Mouse (Mus musculus) forebrain, embryonic 12.5 days (tissue): Measurements from ENCODE around the gene Psg21. TPM values are rescaled to one million over a fixed set of nuclear protein-coding genes. Genes with fewer than 3 reads are reported as not detected.
"Not testable (repeated sequence)": the region's sequence is repeated elsewhere in the genome, so short reads cannot be mapped to it uniquely, and the experiment has no call there.

ENCODE experiments used
- ATAC-seq: fragments of 200-750 bp; cut with Nextera tagmentation; 2 replicates; pipeline ENCODE4 v1.8.0; 2017; ENCODE audit warnings: moderate TSS enrichment; ENCODE audit not compliant: low FRiP score
- H3K27ac ChIP-seq: fragments of 300-500 bp; sonication (generic); 2 replicates; pipeline ENCODE4 v1.5.1; 2016; ENCODE audit warnings: mild to moderate bottlenecking
- H3K27me3 ChIP-seq: fragments of 300-500 bp; sonication (generic); 2 replicates; pipeline ENCODE4 v1.6.1; 2016; ENCODE audit warnings: mild to moderate bottlenecking
- H3K36me3 ChIP-seq: fragments of 300-500 bp; sonication (generic); replicated peaks from 2 replicates; pipeline ENCODE4 v1.6.1; 2016; ENCODE audit warnings: mild to moderate bottlenecking
- H3K4me1 ChIP-seq: fragments of 300-500 bp; sonication (generic); 2 replicates; pipeline ENCODE4 v1.6.1; 2016
- H3K4me2 ChIP-seq: fragments of 300-500 bp; sonication (generic); 2 replicates; pipeline ENCODE4 v1.6.1; 2016; ENCODE audit warnings: mild to moderate bottlenecking, moderate library complexity
- H3K4me3 ChIP-seq: fragments of 300-500 bp; sonication (generic); replicated peaks from 2 replicates; pipeline ENCODE4 v1.5.1; 2016; ENCODE audit warnings: mild to moderate bottlenecking
- H3K9ac ChIP-seq: fragments of 300-500 bp; sonication (generic); 2 replicates; pipeline ENCODE4 v1.6.1; 2016; ENCODE audit warnings: mild to moderate bottlenecking
- H3K9me3 ChIP-seq: fragments of 300-500 bp; sonication (generic); 2 replicates; pipeline ENCODE4 v1.6.1; 2016
- WGBS: fragments of 180-500 bp; shearing (Covaris S2); methylation state at CpG from one replicate; pipeline ENCODE4 v1.1.7; 2016; 5-methylcytosine and 5-hydroxymethylcytosine counted together
- polyA plus RNA-seq: library from polyadenylated mRNA; unstranded; fragments of >200 nt; fragmentation: Nextera tagmentation; extraction: Ambion mirVana; gene quantifications from 2 replicates; pipeline ENCODE4 v1.2.1, GENCODE M21; 2016

Psg21 gene
- polyA plus RNA-seq = not detected in 2 replicates

GRCm38 (mm10) chr7:18656625-18657024, at the start of gene Psg21:
Psg21 (minus strand) TSS chr7:18656725.
- ATAC-seq, H3K4me1 ChIP-seq, H3K9ac ChIP-seq, H3K4me2 ChIP-seq, H3K27ac ChIP-seq, H3K9me3 ChIP-seq, H3K27me3 ChIP-seq, H3K4me3 ChIP-seq, H3K36me3 ChIP-seq: not testable (repeated sequence)
- 56% methylated on average over 2 of the region's 2 CpGs for WGBS

- no peak within 1 kb of the TSS for H3K4me3 ChIP-seq
- ATAC-seq = no peak
- 71% methylated on average over 2 of the region's 2 CpGs for WGBS
These were observed 29.6 kb upstream of the Psg21 start, which contains the start of gene Psg20 for GRCm38 (mm10) chr7:18686085-18686484. Psg20 (minus strand) TSS chr7:18686185.

GRCm38 (mm10) chr7:18685586-18685985, 29.1 kb upstream of the Psg21 start:
- H3K9ac ChIP-seq = no peak overlapping the region
- ATAC-seq = no peak
- H3K9me3 ChIP-seq = no peaks in the 10 kb centered on the region
- H3K36me3 ChIP-seq = no peaks in the 10 kb centered on the region
- no peaks in the 10 kb centered on the region for H3K27me3 ChIP-seq
- no peak overlapping the region for H3K27ac ChIP-seq
- no peak overlapping the region for H3K4me2 ChIP-seq
- no peaks in the 10 kb centered on the region for H3K4me1 ChIP-seq
- no peak overlapping the region for H3K4me3 ChIP-seq

More at GRCm38 (mm10) chr7:18686085-18686484, 29.6 kb upstream of the Psg21 start, which contains the start of gene Psg20:
- Histone ChIP-seq H3K9me3 (no peaks in the 10 kb centered on the region), H3K36me3 (no peaks in the 10 kb centered on the region), H3K4me1 (no peaks in the 10 kb centered on the region), H3K27ac (no peak within 1 kb of the TSS), H3K4me2 (no peak within 1 kb of the TSS), H3K9ac (no peak within 1 kb of the TSS), H3K27me3 (no peaks in the 10 kb centered on the region)

- ATAC-seq = no peak
- Histone ChIP-seq H3K36me3 (no peaks in the 10 kb centered on the region), H3K4me3 (no peak overlapping the region), H3K9ac (no peak overlapping the region), H3K4me2 (no peak overlapping the region), H3K4me1 (no peaks in the 10 kb centered on the region), H3K27me3 (no peaks in the 10 kb centered on the region), H3K27ac (no peak overlapping the region), H3K9me3 (no peaks in the 10 kb centered on the region)
- 32% methylated on average over 2 of the region's 2 CpGs for WGBS
These were observed 23.2 kb upstream of the Psg21 start for GRCm38 (mm10) chr7:18679772-18680171.

GRCm38 (mm10) chr7:18626921-18627320, 29.6 kb downstream of the Psg21 start:
- H3K36me3 ChIP-seq, H3K27ac ChIP-seq, ATAC-seq, H3K4me1 ChIP-seq, H3K9ac ChIP-seq, H3K4me2 ChIP-seq, H3K9me3 ChIP-seq, H3K27me3 ChIP-seq, H3K4me3 ChIP-seq: not testable (repeated sequence)
- 76% methylated on average over 8 of the region's 8 CpGs for WGBS

- not testable (repeated sequence) for H3K9me3 ChIP-seq, H3K27me3 ChIP-seq, H3K4me3 ChIP-seq, H3K36me3 ChIP-seq, ATAC-seq, H3K4me2 ChIP-seq, H3K27ac ChIP-seq, H3K4me1 ChIP-seq, H3K9ac ChIP-seq
- 71% methylated on average over 1 of the region's 2 CpGs for WGBS
These were observed 40.1 kb downstream of the Psg21 start, which contains the start of gene Psg23 for GRCm38 (mm10) chr7:18616401-18616800. Psg23 (minus strand) TSS chr7:18616501.

Other genes with a start within 250 kb of the Psg21 start
- not detected in 2 replicates for gene Psg28, start 224.7 kb downstream of the Psg21 start, polyA plus RNA-seq
- not detected in 2 replicates for gene Psg26, start 172.5 kb downstream of the Psg21 start, polyA plus RNA-seq
- not detected in 2 replicates for gene Psg25, start 124.5 kb downstream of the Psg21 start, polyA plus RNA-seq
- gene Psg27, start 89.4 kb downstream of the Psg21 start, polyA plus RNA-seq = not detected in 2 replicates
- gene Psg23, start 40.2 kb downstream of the Psg21 start, polyA plus RNA-seq = not detected in 2 replicates
- not detected in 2 replicates for gene Psg20, start 29.5 kb upstream of the Psg21 start, polyA plus RNA-seq
- gene Psg22, start 61.4 kb upstream of the Psg21 start, polyA plus RNA-seq = not detected in 2 replicates
- gene Psg19, start 141.8 kb upstream of the Psg21 start, polyA plus RNA-seq = not detected in 2 replicates
- 0.12 TPM in 1 of 2 replicates, not detected in the other for gene Psg17, start 164.9 kb upstream of the Psg21 start, polyA plus RNA-seq
- gene Mill2, start 183.2 kb upstream of the Psg21 start, polyA plus RNA-seq = 0.09 and 0.18 TPM in 2 replicates
- gene Pglyrp1, start 214.6 kb upstream of the Psg21 start, polyA plus RNA-seq = 1.8 and 3.1 TPM in 2 replicates